Mouse (Mus musculus) heart, embryonic 15.5 days (tissue): ENCODE results near the gene Ifna6. TPM values are rescaled to one million over a fixed set of nuclear protein-coding genes. Genes with fewer than 3 reads are reported as not detected.

Source experiments
- polyA plus RNA-seq: library from polyadenylated mRNA; unstranded; fragments of >200 nt; fragmentation: Nextera tagmentation; extraction: Ambion mirVana; gene quantifications from 2 replicates; pipeline ENCODE4 v1.2.1, GENCODE M21; 2015

The Ifna6 gene
- polyA plus RNA-seq, 1 experiment from 2014 or later = not detected

Other genes starting within 250 kb of the Ifna6 start
- gene Ifna9, start 235.0 kb upstream of the Ifna6 start, polyA plus RNA-seq = not detected in 2 replicates
- gene Ifna12, start 224.0 kb upstream of the Ifna6 start, polyA plus RNA-seq = not detected in 2 replicates
- not detected in 2 replicates for gene C87499, start 193.0 kb upstream of the Ifna6 start, polyA plus RNA-seq
- not detected in 2 replicates for gene Ifna13, start 183.0 kb upstream of the Ifna6 start, polyA plus RNA-seq
- not detected in 2 replicates for gene Ifna16, start 150.5 kb upstream of the Ifna6 start, polyA plus RNA-seq
- gene Ifna2, start 143.5 kb upstream of the Ifna6 start, polyA plus RNA-seq = not detected in 2 replicates
- not detected in 2 replicates for gene Ifnab, start 136.1 kb upstream of the Ifna6 start, polyA plus RNA-seq
- gene Gm26566, start 105.6 kb upstream of the Ifna6 start, polyA plus RNA-seq = 0.82 and 0.93 TPM in 2 replicates
- gene Klhl9, start 105.0 kb upstream of the Ifna6 start, polyA plus RNA-seq = 77.5 and 78.4 TPM in 2 replicates
- gene Gm13271, start 72.5 kb upstream of the Ifna6 start, polyA plus RNA-seq = not detected in 2 replicates
- 0.11 and 0.23 TPM in 2 replicates for gene Gm13283, start 67.3 kb upstream of the Ifna6 start, polyA plus RNA-seq
- 0.48 TPM in 1 of 2 replicates, not detected in the other for gene Gm13290, start 53.6 kb upstream of the Ifna6 start, polyA plus RNA-seq
- not detected in 2 replicates for gene Gm13289, start 50.5 kb upstream of the Ifna6 start, polyA plus RNA-seq
- 0.28 TPM in 1 of 2 replicates, not detected in the other for gene Gm13272, start 47.6 kb upstream of the Ifna6 start, polyA plus RNA-seq
- 0.53 TPM in 1 of 2 replicates, not detected in the other for gene Ifnz, start 45.3 kb upstream of the Ifna6 start, polyA plus RNA-seq
- gene Gm13276, start 41.7 kb upstream of the Ifna6 start, polyA plus RNA-seq = not detected in 2 replicates
- gene Gm13277, start 38.8 kb upstream of the Ifna6 start, polyA plus RNA-seq = not detected in 2 replicates
- not detected in 2 replicates for gene Gm13278, start 35.9 kb upstream of the Ifna6 start, polyA plus RNA-seq
- gene Gm13275, start 32.9 kb upstream of the Ifna6 start, polyA plus RNA-seq = not detected in 2 replicates
- not detected in 2 replicates for gene Gm13279, start 30.0 kb upstream of the Ifna6 start, polyA plus RNA-seq
- gene Gm13285, start 27.8 kb upstream of the Ifna6 start, polyA plus RNA-seq = 0.79 and 0.82 TPM in 2 replicates
- not detected in 2 replicates for gene Gm13287, start 24.2 kb upstream of the Ifna6 start, polyA plus RNA-seq
- 0.08 TPM in 1 of 2 replicates, not detected in the other for gene Gm13288, start 21.9 kb upstream of the Ifna6 start, polyA plus RNA-seq
- gene Ifna7, start 11.2 kb upstream of the Ifna6 start, polyA plus RNA-seq = not detected in 2 replicates
- not detected in 2 replicates for gene Ifna11, start 7.5 kb upstream of the Ifna6 start, polyA plus RNA-seq
- not detected in 2 replicates for gene Ifna5, start 8.1 kb downstream of the Ifna6 start, polyA plus RNA-seq
- not detected in 2 replicates for gene Ifna4, start 14.4 kb downstream of the Ifna6 start, polyA plus RNA-seq
- gene Ifna1, start 22.7 kb downstream of the Ifna6 start, polyA plus RNA-seq = not detected in 2 replicates
- gene Ifne, start 52.8 kb downstream of the Ifna6 start, polyA plus RNA-seq = not detected in 2 replicates